9 mouse cellular contexts compared by ENCODE assay signal in the genomic region with DNA sequence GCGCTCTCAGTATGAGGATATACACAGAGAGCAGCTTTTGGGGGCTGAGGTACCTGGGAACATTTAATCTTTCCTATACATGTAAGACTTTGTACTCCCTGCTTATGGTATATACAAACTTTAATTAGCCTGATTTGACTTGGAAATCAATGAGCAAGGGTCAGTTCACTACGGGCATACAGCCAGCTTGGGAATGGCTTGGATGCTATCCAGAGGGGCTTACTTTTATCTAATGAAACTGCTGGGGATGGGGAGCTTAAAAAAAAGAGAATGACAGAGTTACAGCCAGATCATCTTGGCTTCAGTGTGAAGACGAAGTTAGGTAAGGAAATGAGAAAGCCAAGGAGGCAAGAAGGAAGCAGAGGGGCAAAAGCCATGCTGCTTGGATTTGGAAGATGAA. TPM values are rescaled to one million over a fixed set of nuclear protein-coding genes. Genes with fewer than 3 reads are reported as not detected.
DNase-seq lines count a peak whose midpoint lies in the region; ATAC-seq lines count a peak whose summit lies in the region.
"Had no signal": no experiment of that assay in that cellular context is flagged by ENCODE, and none has a peak within 500 bp of the region (broad histone marks: within the 10 kb centered on the region; RNA-seq: fewer than 3 reads in every experiment).

No protein-coding gene starts in this region.

- peak overlapping the region; percentile 67 for H3K9ac ChIP-seq in heart, embryonic 13.5 days
- H3K9ac ChIP-seq in embryonic facial prominence, embryonic 13.5 days, result peak overlapping the region; percentile 58; the same call in 1 of the 2 replicates
- peak overlapping the region; percentile 44; the same call in 1 of the 2 replicates for H3K9ac ChIP-seq in midbrain, embryonic 12.5 days (replicated peaks)

- H3K9me3 ChIP-seq in heart, embryonic 13.5 days, result no peaks in the 10 kb centered on the region
- no peaks in the 10 kb centered on the region for H3K9me3 ChIP-seq in embryonic facial prominence, embryonic 13.5 days
- no peaks in the 10 kb centered on the region for H3K9me3 ChIP-seq in midbrain, embryonic 12.5 days

- H3K4me3 ChIP-seq in heart, embryonic 13.5 days, result peak overlapping the region; percentile 47
- H3K4me3 ChIP-seq in embryonic facial prominence, embryonic 13.5 days, result peak overlapping the region; percentile 31
- peak overlapping the region; percentile 41 for H3K4me3 ChIP-seq in midbrain, embryonic 12.5 days

- H3K4me1 ChIP-seq in heart, embryonic 13.5 days, result peaks cover 42% of the 10 kb centered on the region
- peaks cover 31% of the 10 kb centered on the region for H3K4me1 ChIP-seq in embryonic facial prominence, embryonic 13.5 days
- H3K4me1 ChIP-seq in midbrain, embryonic 12.5 days, result peaks cover 36% of the 10 kb centered on the region

- no peak for DNase-seq in heart, postnatal 4 days
- DNase-seq in kidney, adult 18-20 months, result peak; percentile 21
- DNase-seq in embryo, embryonic 10.5 days (ENCODE audit: low spot score), result no peak
- DNase-seq in right cerebral cortex, postnatal 4 days, result no peak

- 28% methylated on average over 3 of the region's 3 CpGs for WGBS in heart, embryonic 13.5 days
- 50% methylated on average over 3 of the region's 3 CpGs for WGBS in embryonic facial prominence, embryonic 13.5 days
- 34% methylated on average over 3 of the region's 3 CpGs for WGBS in midbrain, embryonic 12.5 days

- H3K27me3 ChIP-seq in heart, embryonic 13.5 days (replicated peaks), result no peaks in the 10 kb centered on the region
- no peaks in the 10 kb centered on the region for H3K27me3 ChIP-seq in embryonic facial prominence, embryonic 13.5 days
- H3K27me3 ChIP-seq in midbrain, embryonic 12.5 days, result no peaks in the 10 kb centered on the region

- H3K36me3 ChIP-seq in heart, embryonic 13.5 days, result peaks cover 21% of the 10 kb centered on the region
- H3K36me3 ChIP-seq in embryonic facial prominence, embryonic 13.5 days, result peaks cover 14% of the 10 kb centered on the region
- H3K36me3 ChIP-seq in midbrain, embryonic 12.5 days, result peaks cover 10% of the 10 kb centered on the region

- ATAC-seq in heart, embryonic 13.5 days (ENCODE audit: extremely low read depth, insufficient number of reproducible peaks, low FRiP score, low TSS enrichment), result no peak
- ATAC-seq in embryonic facial prominence, embryonic 13.5 days (ENCODE audit: insufficient number of reproducible peaks, insufficient read depth, low FRiP score, low TSS enrichment, low read depth), result no peak
- ATAC-seq in midbrain, embryonic 12.5 days (ENCODE audit: low FRiP score, low read depth), result no peak
- ATAC-seq in erythroid progenitor cell, adult 5-6 weeks (replicated peaks; ENCODE audit: low FRiP score, poor library complexity, severe bottlenecking), result no peak

- peak overlapping the region; percentile 32 for H3K27ac ChIP-seq in heart, embryonic 13.5 days (replicated peaks)
- no peak overlapping the region for H3K27ac ChIP-seq in embryonic facial prominence, embryonic 13.5 days
- H3K27ac ChIP-seq in midbrain, embryonic 12.5 days (replicated peaks), result 0 out of 2 replicates have a peak overlapping the region, but pooled peaks have one; percentile 39
- H3K27ac ChIP-seq: macrophage had no signal

- peak overlapping the region; percentile 88 for H3K4me2 ChIP-seq in heart, embryonic 13.5 days
- peak overlapping the region; percentile 61 for H3K4me2 ChIP-seq in embryonic facial prominence, embryonic 13.5 days
- H3K4me2 ChIP-seq in midbrain, embryonic 12.5 days (replicated peaks), result peak overlapping the region; percentile 63

RNA-seq across cellular contexts. Expression of a gene that starts 2.9 kb away (rescaled TPM):
- 5.0 and 6.0 TPM in 2 replicates for polyA plus RNA-seq in heart, embryonic 13.5 days (2015; fragmentation: Nextera tagmentation; extraction: Ambion mirVana)
- 10 to 100 TPM; 23.6 to 26.3 TPM for total RNA-seq in heart, postnatal 4 days (2021)
- polyA plus RNA-seq in embryonic facial prominence, embryonic 13.5 days (2015; fragmentation: Nextera tagmentation; extraction: Ambion mirVana), result 8.0 and 9.8 TPM in 2 replicates
- 22.9 and 29.3 TPM in 2 replicates for polyA plus RNA-seq in midbrain, embryonic 12.5 days (2016; fragmentation: Nextera tagmentation; extraction: Ambion mirVana)
- 6.5 and 7.1 TPM in 2 replicates for total RNA-seq in erythroid progenitor cell, adult 5-6 weeks (2015; ENCODE audit: low replicate concordance)
- total RNA-seq in erythroid progenitor cell, adult 5-6 weeks (2017; ENCODE audit: low replicate concordance), result 5.8 and 7.3 TPM in 2 replicates

RNA-seq across cellular contexts. Expression of a gene that starts 29.6 kb away (rescaled TPM):
- 9.8 and 10.1 TPM in 2 replicates for polyA plus RNA-seq in heart, embryonic 13.5 days (2015; fragmentation: Nextera tagmentation; extraction: Ambion mirVana)
- total RNA-seq in heart, postnatal 4 days (2021), result 10 to 100 TPM; 26.1 to 30.2 TPM
- polyA plus RNA-seq in embryonic facial prominence, embryonic 13.5 days (2015; fragmentation: Nextera tagmentation; extraction: Ambion mirVana), result 17.6 and 18.5 TPM in 2 replicates
- 26.2 TPM in 2 replicates for polyA plus RNA-seq in midbrain, embryonic 12.5 days (2016; fragmentation: Nextera tagmentation; extraction: Ambion mirVana)
- total RNA-seq in erythroid progenitor cell, adult 5-6 weeks (2015; ENCODE audit: low replicate concordance), result 212 and 227 TPM in 2 replicates
- total RNA-seq in erythroid progenitor cell, adult 5-6 weeks (2017; ENCODE audit: low replicate concordance), result 266 and 287 TPM in 2 replicates

RNA-seq across cellular contexts. Expression of a gene that starts 48.1 kb away (rescaled TPM):
- 0.12 and 0.27 TPM in 2 replicates for polyA plus RNA-seq in heart, embryonic 13.5 days (2015; fragmentation: Nextera tagmentation; extraction: Ambion mirVana)
- under 1 TPM; 0.07 to 0.12 TPM for total RNA-seq in heart, postnatal 4 days (2021)
- polyA plus RNA-seq in embryonic facial prominence, embryonic 13.5 days (2015; fragmentation: Nextera tagmentation; extraction: Ambion mirVana), result 0.08 TPM in 1 of 2 replicates, not detected in the other
- polyA plus RNA-seq in midbrain, embryonic 12.5 days (2016; fragmentation: Nextera tagmentation; extraction: Ambion mirVana), result 3.5 and 4.0 TPM in 2 replicates
- not detected in 2 replicates for total RNA-seq in erythroid progenitor cell, adult 5-6 weeks (2015; ENCODE audit: low replicate concordance)
- total RNA-seq in erythroid progenitor cell, adult 5-6 weeks (2017; ENCODE audit: low replicate concordance), result 0.13 TPM in 1 of 2 replicates, not detected in the other
- polyA plus RNA-seq: macrophage had no signal
